ENCODE assay signal across 12 mouse cellular contexts in the genomic region with DNA sequence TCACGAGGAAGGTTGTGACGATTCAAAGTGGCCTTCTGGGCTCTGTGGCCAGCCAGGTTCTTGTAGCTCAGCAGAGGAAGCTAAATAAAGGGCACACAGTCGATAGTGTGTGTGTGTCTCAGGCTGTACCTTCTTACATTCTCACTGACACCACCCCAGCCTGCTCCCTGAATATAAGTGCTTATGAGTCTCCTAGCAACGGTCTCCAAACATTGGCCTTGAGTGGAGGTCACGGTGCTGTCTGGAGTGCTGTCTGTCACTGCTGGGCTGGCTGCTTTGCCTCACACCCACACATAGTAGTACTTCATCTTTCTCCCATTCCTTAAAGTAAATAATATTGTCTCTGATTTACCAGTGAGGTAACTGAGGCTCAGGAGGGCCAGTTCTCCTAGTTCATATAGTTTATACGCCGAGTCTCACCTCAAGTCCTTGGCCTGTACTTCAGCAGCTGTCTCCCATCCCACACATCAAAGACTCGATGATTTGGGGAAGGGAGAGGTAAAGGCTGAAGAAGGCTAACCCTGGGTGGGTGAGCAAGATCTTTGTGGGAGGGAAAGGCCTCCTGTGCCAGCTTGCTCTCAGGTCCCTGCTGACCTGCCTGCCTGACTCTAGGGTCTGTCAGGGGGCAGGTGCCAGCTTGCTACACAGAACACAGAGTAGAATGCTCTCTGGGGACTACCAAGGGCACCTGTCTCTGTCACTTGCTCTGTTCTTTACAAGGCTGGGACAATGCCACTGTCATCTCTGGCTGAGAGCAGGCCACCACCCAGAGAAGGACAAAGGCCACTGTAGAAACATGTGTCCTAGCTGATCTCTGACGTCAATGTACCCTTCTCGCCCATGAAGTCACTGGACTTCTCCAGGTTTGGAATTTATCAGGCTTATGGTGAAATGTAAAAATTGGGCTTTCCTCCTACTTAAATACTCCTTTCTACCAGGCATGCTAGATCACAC. TPM values are rescaled to one million over a fixed set of nuclear protein-coding genes. Genes with fewer than 3 reads are reported as not detected.
DNase-seq lines count a peak whose midpoint lies in the region; ATAC-seq and TF ChIP-seq lines count a peak whose summit lies in the region.
"Had no signal": no experiment of that assay in that cellular context is flagged by ENCODE, and none has a peak within 500 bp of the region (broad histone marks: within the 10 kb centered on the region; RNA-seq: fewer than 3 reads in every experiment).

No protein-coding gene starts in this region.

- WGBS in hindbrain, embryonic 10.5 days: 79% methylated on average over 10 of the region's 10 CpGs
- WGBS in hindbrain, embryonic 16.5 days: 66% methylated on average over 10 of the region's 10 CpGs
- 43% methylated on average over 10 of the region's 10 CpGs for WGBS in heart, embryonic 13.5 days

- H3K36me3 ChIP-seq in hindbrain, embryonic 10.5 days: no peaks in the 10 kb centered on the region
- no peaks in the 10 kb centered on the region for H3K36me3 ChIP-seq in hindbrain, embryonic 16.5 days (ENCODE audit: control insufficient read depth, insufficient read depth, low read length)
- no peaks in the 10 kb centered on the region for H3K36me3 ChIP-seq in heart, embryonic 13.5 days
- H3K36me3 ChIP-seq: limb, embryonic 12.5 days; midbrain, embryonic 12.5 days had no signal

- TF ChIP-seq POLR2A in brain, embryonic 14.5 days (IDR thresholded peaks at IDR 0.05; ENCODE audit: borderline replicate concordance, extremely low read depth, insufficient read depth, insufficient read length, poor library complexity, severe bottlenecking): no peak

- DNase-seq in hindbrain, embryonic 10.5 days (ENCODE audit: low spot score): no peak
- DNase-seq in brain, embryonic 14.5 days (ENCODE audit: low read depth): peak; percentile 43
- DNase-seq in lung, postnatal 14 days: peak; percentile 46
- DNase-seq: cerebellum, postnatal 14 days; kidney, postnatal 36 days; thymus, adult 18-20 months had no signal

- peaks cover 31% of the 10 kb centered on the region for H3K4me1 ChIP-seq in hindbrain, embryonic 10.5 days (replicated peaks)
- peaks cover 8% of the 10 kb centered on the region; the same call in 1 of the 2 replicates for H3K4me1 ChIP-seq in hindbrain, embryonic 16.5 days (ENCODE audit: control insufficient read depth, insufficient read depth, low read depth, low read length)
- peaks cover 43% of the 10 kb centered on the region for H3K4me1 ChIP-seq in heart, embryonic 13.5 days

- H3K27me3 ChIP-seq in hindbrain, embryonic 10.5 days (ENCODE audit: insufficient read depth, poor library complexity, severe bottlenecking): 0 out of 2 replicates have a peak, but pooled peaks cover 7% of the 10 kb centered on the region
- H3K27me3 ChIP-seq in hindbrain, embryonic 16.5 days (replicated peaks; ENCODE audit: control insufficient read depth, insufficient read depth, low read length): no peaks in the 10 kb centered on the region
- H3K27me3 ChIP-seq in heart, embryonic 13.5 days (replicated peaks): no peaks in the 10 kb centered on the region
- H3K27me3 ChIP-seq: limb, embryonic 12.5 days; midbrain, embryonic 12.5 days had no signal

- peak overlapping the region; percentile 13; the same call in 1 of the 2 replicates for H3K27ac ChIP-seq in hindbrain, embryonic 10.5 days
- no peak overlapping the region for H3K27ac ChIP-seq in hindbrain, embryonic 16.5 days (ENCODE audit: low read depth, low read length)
- peak overlapping the region; percentile 78 for H3K27ac ChIP-seq in heart, embryonic 13.5 days (replicated peaks)
- H3K27ac ChIP-seq: limb, embryonic 12.5 days; midbrain, embryonic 12.5 days had no signal

- no peak overlapping the region for H3K4me3 ChIP-seq in hindbrain, embryonic 10.5 days
- H3K4me3 ChIP-seq in hindbrain, embryonic 16.5 days (ENCODE audit: low read length): no peak overlapping the region
- no peak overlapping the region for H3K4me3 ChIP-seq in heart, embryonic 13.5 days
- H3K4me3 ChIP-seq: limb, embryonic 12.5 days; midbrain, embryonic 12.5 days had no signal

- no peak overlapping the region for H3K9ac ChIP-seq in hindbrain, embryonic 16.5 days (ENCODE audit: low read depth, low read length)
- peak overlapping the region; percentile 37; the same call in 1 of the 2 replicates for H3K9ac ChIP-seq in heart, embryonic 13.5 days
- H3K9ac ChIP-seq: limb, embryonic 12.5 days; midbrain, embryonic 12.5 days had no signal

- TF ChIP-seq CTCF in brain, embryonic 14.5 days (IDR thresholded peaks at IDR 0.05; ENCODE audit: borderline replicate concordance, extremely low read depth, insufficient read depth, insufficient read length): no peak

- ATAC-seq in hindbrain, embryonic 16.5 days: no peak
- ATAC-seq in heart, embryonic 13.5 days (ENCODE audit: extremely low read depth, insufficient number of reproducible peaks, low FRiP score, low TSS enrichment): peak; percentile 47; the same call in 1 of the 2 replicates
- no peak for ATAC-seq in frontal cortex, adult (ENCODE audit: low TSS enrichment)
- no peak for ATAC-seq in megakaryocyte-erythroid progenitor cell, adult 5-6 weeks (replicated peaks; ENCODE audit: low FRiP score, low TSS enrichment, poor library complexity, severe bottlenecking)

- H3K9me3 ChIP-seq in hindbrain, embryonic 10.5 days: no peaks in the 10 kb centered on the region
- H3K9me3 ChIP-seq in hindbrain, embryonic 16.5 days (ENCODE audit: control insufficient read depth, low read length): no peaks in the 10 kb centered on the region
- H3K9me3 ChIP-seq in heart, embryonic 13.5 days: no peaks in the 10 kb centered on the region
- H3K9me3 ChIP-seq: limb, embryonic 12.5 days; midbrain, embryonic 12.5 days had no signal

- no peak overlapping the region for H3K4me2 ChIP-seq in hindbrain, embryonic 16.5 days (ENCODE audit: low read length)
- H3K4me2 ChIP-seq in heart, embryonic 13.5 days: peak overlapping the region; percentile 26
- H3K4me2 ChIP-seq: limb, embryonic 12.5 days; midbrain, embryonic 12.5 days had no signal

RNA-seq across cellular contexts. Expression of gene Tarbp1, which starts 39.4 kb away (rescaled TPM):
- 1.6 and 2.3 TPM in 2 replicates for polyA plus RNA-seq in hindbrain, embryonic 10.5 days (2016; fragmentation: Nextera tagmentation; extraction: Ambion mirVana)
- 1.2 and 1.5 TPM in 2 replicates for polyA plus RNA-seq in hindbrain, embryonic 16.5 days (2015; fragmentation: Nextera tagmentation; extraction: Ambion mirVana)
- polyA plus RNA-seq in brain, embryonic 14.5 days (2012; rRNA removed): 5.9 and 6.4 TPM in 2 replicates
- polyA plus RNA-seq in heart, embryonic 13.5 days (2015; fragmentation: Nextera tagmentation; extraction: Ambion mirVana): 1.2 and 1.3 TPM in 2 replicates
- 20.0 and 22.7 TPM in 2 replicates for total RNA-seq in megakaryocyte-erythroid progenitor cell, adult 5-6 weeks (2014; fragmentation: Nextera tagmentation)
- 13.0 and 17.8 TPM in 2 replicates for total RNA-seq in megakaryocyte-erythroid progenitor cell, adult 5-6 weeks (2017)
